Mouse (Mus musculus) hindbrain, embryonic 12.5 days (tissue): ENCODE data around the gene C8g. TPM values are rescaled to one million over a fixed set of nuclear protein-coding genes. Genes with fewer than 3 reads are reported as not detected.

Experiments used
- ATAC-seq: fragments of 200-750 bp; cut with Nextera tagmentation; 2 replicates; pipeline ENCODE4 v1.8.0; 2017; ENCODE audit warnings: moderate TSS enrichment; ENCODE audit not compliant: low FRiP score
- H3K27ac ChIP-seq: fragments of 300-500 bp; sonication (generic); 2 replicates; pipeline ENCODE4 v1.5.1; 2016; ENCODE audit warnings: mild to moderate bottlenecking
- H3K27me3 ChIP-seq: fragments of 300-500 bp; sonication (generic); 2 replicates; pipeline ENCODE4 v1.6.1; 2016; ENCODE audit warnings: mild to moderate bottlenecking
- H3K36me3 ChIP-seq: fragments of 300-500 bp; sonication (generic); 2 replicates; pipeline ENCODE4 v1.6.1; 2016; ENCODE audit warnings: mild to moderate bottlenecking
- H3K4me1 ChIP-seq: fragments of 300-500 bp; sonication (generic); 2 replicates; pipeline ENCODE4 v1.6.1; 2016
- H3K4me2 ChIP-seq: fragments of 300-500 bp; sonication (generic); replicated peaks from 2 replicates; pipeline ENCODE4 v1.6.1; 2016; ENCODE audit warnings: mild to moderate bottlenecking
- H3K4me3 ChIP-seq: fragments of 300-500 bp; sonication (generic); 2 replicates; pipeline ENCODE4 v1.5.1; 2016; ENCODE audit warnings: mild to moderate bottlenecking
- H3K9ac ChIP-seq: fragments of 300-500 bp; sonication (generic); 2 replicates; pipeline ENCODE4 v1.6.1; 2016; ENCODE audit warnings: mild to moderate bottlenecking, moderate library complexity
- H3K9me3 ChIP-seq: fragments of 300-500 bp; sonication (generic); replicated peaks from 2 replicates; pipeline ENCODE4 v1.6.1; 2016; ENCODE audit warnings: mild to moderate bottlenecking
- WGBS: fragments of 180-500 bp; shearing (Covaris S2); methylation state at CpG from one replicate; pipeline ENCODE4 v1.1.7; 2016; 5-methylcytosine and 5-hydroxymethylcytosine counted together
- polyA plus RNA-seq: library from polyadenylated mRNA; unstranded; fragments of >200 nt; fragmentation: Nextera tagmentation; extraction: Ambion mirVana; gene quantifications from 2 replicates; pipeline ENCODE4 v1.2.1, GENCODE M21; 2016

Gene C8g
- polyA plus RNA-seq, 1 experiment from 2014 or later = 4.8 TPM

DNA sequence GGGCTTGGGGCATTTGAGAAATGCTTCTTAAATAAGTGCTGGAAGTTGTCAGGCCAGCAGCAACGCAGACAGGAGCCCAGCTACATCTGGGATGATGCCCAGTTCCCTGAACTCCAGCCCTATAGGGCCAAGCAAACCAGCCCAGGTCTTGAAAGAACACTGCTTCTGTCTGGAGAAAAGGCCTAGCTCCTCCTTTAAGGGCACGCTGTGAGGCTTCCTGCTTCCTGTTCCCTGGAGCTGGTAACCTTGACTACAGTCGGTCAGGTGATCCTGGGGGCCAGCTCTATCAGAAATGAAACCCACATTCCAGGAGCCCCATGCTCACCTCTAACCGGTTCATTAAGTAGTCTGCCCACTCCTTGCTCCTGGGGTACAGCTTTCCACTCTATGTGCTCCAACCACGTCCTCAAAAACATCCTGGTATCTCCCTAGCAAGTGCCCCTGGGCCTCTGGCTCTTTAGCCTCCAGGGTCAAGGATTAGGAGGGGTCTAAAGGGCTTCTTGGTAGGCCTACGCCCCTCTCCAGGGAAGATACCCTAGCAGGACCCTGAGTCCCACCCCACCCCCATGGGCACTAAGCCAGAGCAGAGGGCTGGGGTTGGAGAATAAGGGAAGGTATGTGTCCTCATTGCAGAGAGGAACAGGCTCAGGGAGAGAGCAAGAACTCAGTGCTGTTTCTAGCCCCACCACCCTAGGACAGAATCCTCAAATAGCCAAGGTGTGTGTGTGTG is 3.5 kb downstream of the C8g start:
- Histone ChIP-seq H3K27me3 (no peaks in the 10 kb centered on the region), H3K36me3 (peaks cover 6% of the 10 kb centered on the region), H3K27ac (no peak overlapping the region), H3K9ac (no peak overlapping the region), H3K4me2 (no peak overlapping the region), H3K4me1 (peaks cover 18% of the 10 kb centered on the region), H3K4me3 (no peak overlapping the region), H3K9me3 (no peaks in the 10 kb centered on the region)
- 60% methylated on average over 6 of the region's 6 CpGs for WGBS
- ATAC-seq = no peak

DNA sequence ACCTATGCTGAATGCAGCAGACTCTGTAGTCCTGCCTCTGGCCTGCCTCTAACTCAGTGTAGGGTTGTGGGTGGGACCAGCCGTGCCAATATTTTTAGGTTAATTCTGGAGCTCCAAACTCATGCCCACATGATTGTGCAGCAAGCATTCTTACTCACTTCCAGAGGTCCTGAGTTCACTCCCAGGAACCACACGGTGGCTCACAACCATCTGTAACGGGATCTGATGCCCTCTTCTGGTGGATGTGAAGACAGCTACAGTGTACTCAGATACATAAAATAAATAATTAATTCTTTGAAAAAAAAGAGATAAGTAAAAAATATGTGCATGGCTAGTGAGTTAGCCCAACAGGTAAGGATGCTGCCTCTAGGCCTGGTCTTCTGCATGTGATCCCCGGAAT is 5.1 kb downstream of the C8g start:
- H3K27me3 ChIP-seq = no peaks in the 10 kb centered on the region
- no peaks in the 10 kb centered on the region for H3K9me3 ChIP-seq
- no peak overlapping the region for H3K4me3 ChIP-seq
- H3K36me3 ChIP-seq = no peaks in the 10 kb centered on the region
- H3K4me1 ChIP-seq = peaks cover 8% of the 10 kb centered on the region
- no peak overlapping the region for H3K27ac ChIP-seq
- no peak overlapping the region for H3K9ac ChIP-seq
- no peak for ATAC-seq
- no peak overlapping the region for H3K4me2 ChIP-seq
- WGBS = 43% methylated on average over 4 of the region's 4 CpGs

DNA sequence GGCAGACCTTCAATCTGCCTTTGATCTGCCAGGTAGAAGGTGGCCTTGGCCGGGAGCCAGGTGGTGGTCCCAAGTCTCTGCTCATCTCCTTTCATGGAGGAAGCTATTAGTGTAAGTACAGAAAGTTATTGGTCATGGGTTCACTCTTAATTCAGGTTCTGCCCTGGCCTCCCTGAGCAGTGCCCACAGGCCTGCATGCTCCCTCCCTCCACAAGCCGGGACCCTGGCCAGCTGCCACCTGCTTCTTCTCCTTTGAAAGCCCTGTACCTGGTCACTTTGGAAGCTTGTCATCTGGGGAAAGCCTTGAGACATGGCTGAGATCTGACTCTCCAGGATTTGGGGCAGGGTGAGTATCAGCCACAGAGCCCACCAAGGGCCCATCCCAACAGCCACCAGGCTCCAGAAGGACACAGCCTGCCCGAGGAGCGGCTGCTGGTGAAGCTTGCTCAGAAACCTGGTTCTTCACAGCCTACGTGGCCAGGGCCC is 8.0 kb downstream of the C8g start, which contains the start of gene Lcn12:
Gene Lcn12, minus strand, starts transcription at position 436 of the 486 bp plus-strand sequence.
- Histone ChIP-seq H3K4me1 (no peaks in the 10 kb centered on the region), H3K9ac (no peak within 1 kb of the TSS), H3K4me3 (no peak within 1 kb of the TSS), H3K9me3 (no peaks in the 10 kb centered on the region), H3K4me2 (no peak within 1 kb of the TSS), H3K27ac (no peak within 1 kb of the TSS), H3K27me3 (no peaks in the 10 kb centered on the region), H3K36me3 (no peaks in the 10 kb centered on the region)
- 86% methylated on average over 5 of the region's 5 CpGs for WGBS
- ATAC-seq = no peak

DNA sequence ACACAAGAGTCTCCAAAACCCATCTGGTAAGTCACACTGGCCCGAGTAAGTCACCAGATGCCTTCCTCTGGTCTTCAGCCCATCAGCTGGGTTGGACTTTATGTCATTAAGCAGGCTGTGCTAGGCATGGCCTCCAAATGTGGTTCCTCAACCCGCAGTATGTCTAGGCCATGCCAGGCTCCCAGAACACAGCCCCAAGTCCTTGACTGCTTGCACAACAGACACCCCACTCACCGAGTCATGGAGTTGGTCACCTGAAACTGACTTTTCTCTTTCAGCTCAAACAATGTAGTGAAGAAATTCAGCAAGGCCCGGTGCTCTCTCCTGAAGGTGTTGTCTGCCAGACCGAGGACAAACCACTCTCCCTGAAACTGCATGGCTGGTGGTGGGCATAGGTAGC is 8.5 kb downstream of the C8g start:
- no peaks in the 10 kb centered on the region for H3K4me1 ChIP-seq
- no peak overlapping the region for H3K9ac ChIP-seq
- no peaks in the 10 kb centered on the region for H3K36me3 ChIP-seq
- 90% methylated on average over 5 of the region's 5 CpGs for WGBS
- H3K27ac ChIP-seq = no peak overlapping the region
- no peaks in the 10 kb centered on the region for H3K27me3 ChIP-seq
- no peak overlapping the region for H3K4me3 ChIP-seq
- no peak overlapping the region for H3K4me2 ChIP-seq
- no peak for ATAC-seq
- H3K9me3 ChIP-seq = no peaks in the 10 kb centered on the region

DNA sequence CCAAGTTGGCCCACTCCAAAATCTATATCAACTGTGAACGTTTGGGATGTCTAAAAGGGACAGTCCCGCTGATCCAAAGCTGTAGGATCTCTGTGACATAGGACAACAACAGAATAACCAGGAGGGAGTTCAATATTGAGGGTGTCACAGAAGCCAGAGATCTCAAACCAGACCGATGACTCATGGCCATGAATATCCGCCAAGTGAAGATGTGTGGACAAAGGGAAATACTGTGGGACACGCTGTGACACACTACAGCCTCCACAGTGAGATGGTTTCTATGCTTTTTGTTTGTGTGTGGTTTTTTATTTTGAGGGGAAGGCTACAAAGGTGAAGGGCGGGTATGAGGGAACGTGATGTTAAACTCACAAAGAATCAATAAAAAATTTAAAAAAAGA is 12.8 kb downstream of the C8g start:
- Histone ChIP-seq H3K9ac (no peak overlapping the region), H3K27me3 (0 out of 2 replicates have a peak, but pooled peaks cover 3% of the 10 kb centered on the region), H3K4me3 (no peak overlapping the region), H3K9me3 (no peaks in the 10 kb centered on the region), H3K4me2 (no peak overlapping the region), H3K27ac (no peak overlapping the region), H3K4me1 (no peaks in the 10 kb centered on the region), H3K36me3 (no peaks in the 10 kb centered on the region)
- ATAC-seq = no peak
- WGBS = 82% methylated on average over 7 of the region's 7 CpGs

DNA sequence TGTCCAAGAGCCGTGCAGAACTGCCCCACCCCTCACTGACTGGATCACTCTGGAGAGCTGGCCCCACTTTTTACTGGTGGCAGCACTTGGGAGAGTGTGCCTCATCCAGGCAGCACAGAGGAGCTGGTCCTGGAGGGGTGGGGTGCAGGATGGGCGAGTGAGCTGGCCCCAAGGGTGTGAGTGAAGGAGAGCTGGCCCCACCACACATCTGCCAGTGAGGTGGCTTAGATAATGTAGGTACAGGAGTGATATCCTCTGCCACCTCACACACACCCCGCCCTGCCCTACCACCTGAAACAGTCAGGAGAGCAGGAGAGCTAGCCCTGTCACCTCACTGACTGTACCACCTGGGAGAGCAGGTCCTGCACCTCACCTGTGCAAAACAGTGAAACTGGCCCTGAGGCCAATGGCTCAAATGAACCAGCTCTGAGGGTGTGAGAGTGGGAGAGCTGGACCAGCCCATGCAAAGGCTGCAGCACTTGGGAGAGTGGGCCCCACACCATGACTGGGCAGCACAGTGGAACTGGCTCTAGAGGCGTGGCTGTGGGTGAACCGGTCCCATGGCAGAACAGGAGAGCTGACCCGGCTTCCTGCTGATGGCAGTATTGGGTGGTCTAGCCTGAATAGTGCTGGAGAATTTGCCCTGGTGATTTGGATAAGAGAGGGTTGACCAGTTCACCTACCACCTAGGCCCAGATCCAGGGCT is 13.4 kb downstream of the C8g start:
- Histone ChIP-seq H3K9me3 (no peaks in the 10 kb centered on the region), H3K9ac (no peak overlapping the region), H3K4me1 (no peaks in the 10 kb centered on the region), H3K4me3 (no peak overlapping the region), H3K27ac (no peak overlapping the region), H3K27me3 (0 out of 2 replicates have a peak, but pooled peaks cover 3% of the 10 kb centered on the region), H3K4me2 (no peak overlapping the region), H3K36me3 (no peaks in the 10 kb centered on the region)
- WGBS = 76% methylated on average over 6 of the region's 6 CpGs
- ATAC-seq = no peak

DNA sequence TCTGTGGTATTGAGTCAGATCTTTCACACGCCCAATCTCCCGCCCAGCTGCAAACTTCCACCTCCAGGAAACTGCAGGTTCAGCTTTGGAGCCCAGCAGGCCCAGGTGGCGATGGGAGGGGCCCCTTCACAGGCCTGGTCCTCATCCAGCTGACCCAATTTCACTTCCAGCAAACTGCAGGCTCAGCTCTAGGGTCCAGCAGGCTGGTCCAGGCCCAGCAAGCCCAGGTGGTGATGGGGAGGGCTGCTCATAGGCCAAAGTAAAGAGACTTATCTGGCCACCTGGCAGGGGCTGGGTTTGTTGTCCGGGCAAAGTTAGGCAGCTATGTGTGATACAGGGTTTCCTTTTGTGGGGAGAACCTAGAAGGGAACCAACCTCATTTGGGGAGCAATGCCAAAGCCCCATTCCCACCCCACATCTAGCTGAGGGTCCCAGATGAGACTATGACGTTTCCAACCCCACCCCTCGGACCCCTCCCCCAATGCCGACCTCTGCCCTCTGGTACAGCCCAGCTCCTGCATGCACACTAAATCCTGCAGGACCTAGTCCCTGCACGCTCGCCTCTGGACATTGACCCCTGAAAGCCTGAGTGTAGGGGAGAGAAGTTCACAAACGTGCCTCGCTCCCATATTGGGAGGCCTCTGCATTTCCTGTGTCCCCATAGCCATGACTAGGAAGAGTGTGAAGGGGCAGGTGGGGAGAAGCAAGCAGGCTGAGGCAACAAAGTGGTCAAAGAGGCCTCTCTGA is 16.4 kb downstream of the C8g start:
- Histone ChIP-seq H3K4me1 (no peaks in the 10 kb centered on the region), H3K27me3 (0 out of 2 replicates have a peak, but pooled peaks cover 3% of the 10 kb centered on the region), H3K27ac (no peak overlapping the region), H3K36me3 (no peaks in the 10 kb centered on the region), H3K4me3 (no peak overlapping the region), H3K4me2 (no peak overlapping the region), H3K9me3 (no peaks in the 10 kb centered on the region), H3K9ac (no peak overlapping the region)
- ATAC-seq = no peak
- WGBS = 71% methylated on average over 11 of the region's 11 CpGs

DNA sequence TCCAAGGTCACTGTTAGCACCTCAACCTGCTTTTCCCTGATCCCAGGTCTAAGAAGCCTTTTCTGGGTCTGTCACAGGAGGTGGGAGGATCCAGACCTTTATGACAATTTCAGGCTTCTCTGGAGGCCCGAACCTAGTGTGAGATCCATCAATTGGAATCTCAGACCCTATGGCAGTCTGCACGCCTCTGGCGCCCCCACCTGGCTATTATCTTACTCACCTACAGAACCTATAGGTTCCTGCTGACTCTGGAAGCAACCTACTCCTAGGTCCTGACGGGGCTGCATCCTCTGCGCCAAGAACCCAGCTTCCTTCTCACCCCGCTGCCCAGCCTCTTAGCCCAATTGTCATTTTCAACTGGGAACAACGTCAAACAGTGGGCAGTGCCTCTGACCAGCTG is 18.6 kb downstream of the C8g start:
- ATAC-seq = no peak
- 31% methylated on average over 7 of the region's 7 CpGs for WGBS
- H3K9ac ChIP-seq = no peak overlapping the region
- no peak overlapping the region for H3K4me2 ChIP-seq
- H3K9me3 ChIP-seq = no peaks in the 10 kb centered on the region
- H3K27ac ChIP-seq = no peak overlapping the region
- no peaks in the 10 kb centered on the region for H3K4me1 ChIP-seq
- H3K36me3 ChIP-seq = no peaks in the 10 kb centered on the region
- 0 out of 2 replicates have a peak, but pooled peaks cover 7% of the 10 kb centered on the region for H3K27me3 ChIP-seq
- H3K4me3 ChIP-seq = no peak overlapping the region

DNA sequence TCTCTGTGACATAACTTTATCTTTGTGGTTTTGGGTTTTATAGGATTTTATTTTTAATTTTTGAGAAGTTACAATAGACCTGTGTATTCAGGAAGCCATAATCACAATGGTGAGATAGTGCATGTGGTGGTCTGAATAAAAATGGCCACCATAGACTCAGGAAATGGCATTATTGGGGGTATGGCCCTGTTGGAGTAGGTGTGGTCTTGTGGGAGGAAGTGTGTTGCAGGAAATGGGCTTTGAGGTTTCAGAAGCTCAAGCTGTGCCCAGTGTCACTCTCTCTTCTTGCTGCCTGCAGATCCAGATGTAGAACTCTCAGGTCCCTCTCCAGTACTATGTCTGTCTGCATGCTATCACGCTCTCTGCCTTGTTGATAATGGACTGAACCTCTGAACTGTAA is 21.0 kb downstream of the C8g start:
- Histone ChIP-seq H3K9ac (no peak overlapping the region), H3K27ac (no peak overlapping the region), H3K36me3 (no peaks in the 10 kb centered on the region), H3K4me2 (no peak overlapping the region), H3K27me3 (peaks cover 7% of the 10 kb centered on the region; the same call in 1 of the 2 replicates), H3K9me3 (no peaks in the 10 kb centered on the region), H3K4me1 (no peaks in the 10 kb centered on the region), H3K4me3 (no peak overlapping the region)
- no peak for ATAC-seq
- 84% methylated on average over 1 of the region's 1 CpGs for whole genome bisulfite sequencing

DNA sequence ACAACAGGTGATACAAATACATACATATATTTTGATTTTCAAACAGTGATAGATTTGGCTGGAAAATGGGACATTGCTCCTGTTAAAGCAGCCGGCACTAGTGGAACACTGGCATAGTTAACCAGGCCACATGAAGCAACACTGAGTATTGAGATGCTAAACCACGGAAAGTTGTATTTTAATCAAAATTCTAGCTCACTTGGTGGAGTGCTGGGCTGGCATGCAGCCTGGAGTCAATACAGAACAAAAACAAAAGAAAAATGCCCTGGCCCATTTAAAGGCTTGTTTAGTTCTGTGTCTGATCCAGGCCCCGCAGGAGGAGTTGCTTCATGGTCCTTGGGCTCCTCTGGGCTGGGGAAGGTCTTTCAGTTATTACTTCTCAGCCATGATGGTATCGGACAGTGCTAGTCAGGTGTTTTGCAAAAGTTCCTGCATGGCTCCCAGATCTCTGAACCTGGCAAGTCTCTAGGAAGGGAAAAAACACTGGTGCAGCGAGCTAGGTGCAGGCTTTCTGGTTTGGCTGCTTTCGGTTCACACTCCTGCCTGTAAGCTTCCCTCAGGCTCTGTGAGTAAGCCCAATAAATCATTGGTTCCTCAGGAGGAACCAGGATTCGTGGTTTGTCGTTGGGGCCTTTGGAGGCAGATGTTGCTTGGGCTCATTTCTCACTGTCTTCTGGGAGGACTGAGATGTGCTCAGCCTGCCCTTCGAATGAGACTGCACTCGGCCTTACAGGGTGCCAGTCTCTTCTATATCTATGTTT is 21.8 kb downstream of the C8g start:
- Histone ChIP-seq H3K36me3 (no peaks in the 10 kb centered on the region), H3K27ac (no peak overlapping the region), H3K9me3 (no peaks in the 10 kb centered on the region), H3K4me2 (no peak overlapping the region), H3K9ac (no peak overlapping the region), H3K27me3 (peaks cover 7% of the 10 kb centered on the region; the same call in 1 of the 2 replicates), H3K4me3 (no peak overlapping the region), H3K4me1 (no peaks in the 10 kb centered on the region)
- no peak for ATAC-seq
- 78% methylated on average over 10 of the region's 10 CpGs for WGBS

DNA sequence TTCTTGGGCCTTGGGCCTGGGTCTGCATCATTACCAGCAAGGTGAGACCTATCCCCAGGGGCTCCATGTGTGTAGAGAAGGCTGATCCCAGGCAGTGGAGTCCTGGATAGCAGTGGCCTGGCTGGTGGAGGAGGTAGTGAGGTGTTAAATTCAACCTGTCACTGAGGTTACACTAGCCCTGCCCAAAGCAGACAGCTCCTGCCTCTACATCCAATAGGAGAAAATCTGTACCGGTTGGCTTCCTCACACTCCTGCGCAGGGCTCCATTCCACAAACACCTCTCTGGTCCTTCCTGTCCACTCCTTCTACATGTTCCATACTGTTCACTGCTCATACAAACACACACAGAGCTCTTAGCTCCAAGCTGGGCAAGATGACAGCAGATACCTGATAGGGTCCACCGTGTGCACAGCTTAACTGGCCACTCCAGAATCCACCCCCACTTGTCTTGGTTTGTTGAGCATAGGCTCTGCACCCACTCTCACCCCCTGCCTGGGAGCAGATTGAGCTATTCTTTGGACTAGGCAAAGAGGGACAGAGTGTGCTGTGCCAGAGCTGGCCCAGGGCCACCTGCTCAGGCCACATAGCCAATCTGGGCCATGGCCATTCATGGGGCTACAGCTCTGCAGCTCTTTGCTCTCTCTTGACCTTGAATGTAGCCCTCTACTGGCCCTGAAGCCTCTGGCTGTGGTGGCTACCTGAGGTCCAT is 23.4 kb downstream of the C8g start:
- no peaks in the 10 kb centered on the region for H3K36me3 ChIP-seq
- H3K27me3 ChIP-seq = peaks cover 5% of the 10 kb centered on the region; the same call in 1 of the 2 replicates
- no peak overlapping the region for H3K4me3 ChIP-seq
- no peaks in the 10 kb centered on the region for H3K4me1 ChIP-seq
- no peak overlapping the region for H3K9ac ChIP-seq
- no peaks in the 10 kb centered on the region for H3K9me3 ChIP-seq
- no peak overlapping the region for H3K27ac ChIP-seq
- H3K4me2 ChIP-seq = no peak overlapping the region
- no peak for ATAC-seq
- 96% methylated on average over 3 of the region's 3 CpGs for WGBS
